Mouse (Mus musculus): ENCODE data around the gene Csta1. TPM values are rescaled to one million over a fixed set of nuclear protein-coding genes. Genes with fewer than 3 reads are reported as not detected.

Csta1 gene
- polyA plus RNA-seq, 2 experiments = 0.83 to 2.1 TPM

GRCm38 (mm10) chr16:36079916-36080315 is 51.1 kb downstream of the Csta1 start:
- Histone ChIP-seq H3K27me3 (ENCODE audit: control insufficient read depth, insufficient read depth, low read length) (no peaks in the 10 kb centered on the region), H3K27ac (replicated peaks; ENCODE audit: low read depth, low read length) (no peak overlapping the region), H3K9me3 (ENCODE audit: control insufficient read depth, low read length) (no peaks in the 10 kb centered on the region), H3K4me1 (ENCODE audit: control insufficient read depth, insufficient read depth, low read length) (no peaks in the 10 kb centered on the region), H3K4me2 (replicated peaks; ENCODE audit: low read depth, low read length, severe bottlenecking) (no peak overlapping the region), H3K9ac (ENCODE audit: low read depth, low read length, severe bottlenecking) (no peak overlapping the region), H3K4me3 (replicated peaks; ENCODE audit: low read length) (no peak overlapping the region), H3K36me3 (ENCODE audit: control insufficient read depth, insufficient read depth, low read length) (peaks cover 19% of the 10 kb centered on the region)
- ATAC-seq (ENCODE audit: low FRiP score, low read depth) (no peak), DNase-seq (ENCODE audit: low spot score) (no peak)
- 95% methylated on average over 3 of the region's 3 CpGs for WGBS
- no peak for TF ChIP-seq POLR2A (IDR thresholded peaks at IDR 0.05; ENCODE audit: borderline replicate concordance, extremely low read depth, insufficient read depth, insufficient read length)

- no peak overlapping the region for H3K27ac ChIP-seq (replicated peaks; ENCODE audit: low read depth, low read length)
- no peak overlapping the region for H3K9ac ChIP-seq (ENCODE audit: low read depth, low read length, severe bottlenecking)
- H3K27me3 ChIP-seq (ENCODE audit: control insufficient read depth, insufficient read depth, low read length) = no peaks in the 10 kb centered on the region
- H3K36me3 ChIP-seq (ENCODE audit: control insufficient read depth, insufficient read depth, low read length) = no peaks in the 10 kb centered on the region
- TF ChIP-seq POLR2A (IDR thresholded peaks at IDR 0.05; ENCODE audit: borderline replicate concordance, extremely low read depth, insufficient read depth, insufficient read length) = no peak
- peaks cover 8% of the 10 kb centered on the region for H3K4me1 ChIP-seq (ENCODE audit: control insufficient read depth, insufficient read depth, low read length)
- ATAC-seq (ENCODE audit: low FRiP score, low read depth) = no peak
- WGBS = 89% methylated on average over 3 of the region's 3 CpGs
- no peak for DNase-seq (ENCODE audit: low spot score)
- H3K4me3 ChIP-seq (replicated peaks; ENCODE audit: low read length) = no peak overlapping the region
- no peak overlapping the region for H3K4me2 ChIP-seq (replicated peaks; ENCODE audit: low read depth, low read length, severe bottlenecking)
- H3K9me3 ChIP-seq (ENCODE audit: control insufficient read depth, low read length) = no peaks in the 10 kb centered on the region
These were observed 56.3 kb downstream of the Csta1 start for GRCm38 (mm10) chr16:36074772-36075171.

- peak; percentile 21 for DNase-seq (ENCODE audit: low spot score)
- H3K4me3 ChIP-seq (replicated peaks; ENCODE audit: low read length) = peak overlapping the region; percentile 81
- H3K27ac ChIP-seq (replicated peaks; ENCODE audit: low read depth, low read length) = peak overlapping the region; percentile 90
- H3K36me3 ChIP-seq (ENCODE audit: control insufficient read depth, insufficient read depth, low read length) = 0 out of 2 replicates have a peak, but pooled peaks cover 5% of the 10 kb centered on the region
- H3K27me3 ChIP-seq (ENCODE audit: control insufficient read depth, insufficient read depth, low read length) = no peaks in the 10 kb centered on the region
- WGBS = 29% methylated on average over 8 of the region's 8 CpGs
- ATAC-seq (ENCODE audit: low FRiP score, low read depth) = no peak
- H3K9me3 ChIP-seq (ENCODE audit: control insufficient read depth, low read length) = no peaks in the 10 kb centered on the region
- peak overlapping the region; percentile 69 for H3K4me2 ChIP-seq (replicated peaks; ENCODE audit: low read depth, low read length, severe bottlenecking)
- H3K9ac ChIP-seq (ENCODE audit: low read depth, low read length, severe bottlenecking) = peak overlapping the region; percentile 59
- peaks cover 27% of the 10 kb centered on the region for H3K4me1 ChIP-seq (ENCODE audit: control insufficient read depth, insufficient read depth, low read length)
- TF ChIP-seq POLR2A (IDR thresholded peaks at IDR 0.05; ENCODE audit: borderline replicate concordance, extremely low read depth, insufficient read depth, insufficient read length) = no peak
These were observed 58.5 kb downstream of the Csta1 start for GRCm38 (mm10) chr16:36072410-36073011.

- peak; percentile 81 for TF ChIP-seq POLR2A (IDR thresholded peaks at IDR 0.05; ENCODE audit: borderline replicate concordance, extremely low read depth, insufficient read depth, insufficient read length)
These were observed 59.3 kb downstream of the Csta1 start, which contains the start of the genes Fam162a and Ccdc58 for GRCm38 (mm10) chr16:36071450-36072379. Gene Fam162a, minus strand, starts transcription at chr16:36071594. Gene Ccdc58, plus strand, starts transcription at chr16:36071685.

GRCm38 (mm10) chr16:36071071-36071449 is 60.0 kb downstream of the Csta1 start:
- Histone ChIP-seq H3K9ac (ENCODE audit: low read depth, low read length, severe bottlenecking) (peak overlapping the region; percentile 59), H3K36me3 (ENCODE audit: control insufficient read depth, insufficient read depth, low read length) (0 out of 2 replicates have a peak, but pooled peaks cover 5% of the 10 kb centered on the region), H3K4me2 (replicated peaks; ENCODE audit: low read depth, low read length, severe bottlenecking) (peak overlapping the region; percentile 69), H3K27ac (replicated peaks; ENCODE audit: low read depth, low read length) (peak overlapping the region; percentile 90), H3K4me3 (replicated peaks; ENCODE audit: low read length) (peak overlapping the region; percentile 81), H3K27me3 (ENCODE audit: control insufficient read depth, insufficient read depth, low read length) (no peaks in the 10 kb centered on the region), H3K4me1 (ENCODE audit: control insufficient read depth, insufficient read depth, low read length) (peaks cover 30% of the 10 kb centered on the region), H3K9me3 (ENCODE audit: control insufficient read depth, low read length) (no peaks in the 10 kb centered on the region)
- DNase-seq (ENCODE audit: low spot score) (no peak), ATAC-seq (ENCODE audit: low FRiP score, low read depth) (peak; percentile 35)
- TF ChIP-seq POLR2A (IDR thresholded peaks at IDR 0.05; ENCODE audit: borderline replicate concordance, extremely low read depth, insufficient read depth, insufficient read length) = no peak
- 0% methylated on average over 7 of the region's 16 CpGs for WGBS

More at GRCm38 (mm10) chr16:36071450-36072379, 59.3 kb downstream of the Csta1 start, which contains the start of the genes Fam162a and Ccdc58:
- peak within 1 kb of the TSS; percentile 81 for H3K4me3 ChIP-seq (replicated peaks; ENCODE audit: low read length)
- H3K36me3 ChIP-seq (ENCODE audit: control insufficient read depth, insufficient read depth, low read length) = 0 out of 2 replicates have a peak, but pooled peaks cover 5% of the 10 kb centered on the region
- H3K27ac ChIP-seq (replicated peaks; ENCODE audit: low read depth, low read length) = peak within 1 kb of the TSS; percentile 90
- peak; percentile 91 for DNase-seq (ENCODE audit: low spot score)
- WGBS = 1% methylated on average over 62 of the region's 81 CpGs
- H3K9ac ChIP-seq (ENCODE audit: low read depth, low read length, severe bottlenecking) = peak within 1 kb of the TSS; percentile 59
- H3K9me3 ChIP-seq (ENCODE audit: control insufficient read depth, low read length) = no peaks in the 10 kb centered on the region
- peaks cover 30% of the 10 kb centered on the region for H3K4me1 ChIP-seq (ENCODE audit: control insufficient read depth, insufficient read depth, low read length)
- peak within 1 kb of the TSS; percentile 69 for H3K4me2 ChIP-seq (replicated peaks; ENCODE audit: low read depth, low read length, severe bottlenecking)
- no peaks in the 10 kb centered on the region for H3K27me3 ChIP-seq (ENCODE audit: control insufficient read depth, insufficient read depth, low read length)
- peak; percentile 95 for ATAC-seq (ENCODE audit: low FRiP score, low read depth)

Other genes starting within 250 kb of the Csta1 start
- gene Parp9, start 192.8 kb downstream of the Csta1 start, polyA plus RNA-seq (2012; rRNA removed) = 3.5 and 4.1 TPM in 2 replicates
- gene Parp9, start 192.8 kb downstream of the Csta1 start, polyA plus RNA-seq (2014; fragmentation: Nextera tagmentation; extraction: Ambion mirVana) = 4.3 and 5.3 TPM in 2 replicates
- 1.8 and 2.0 TPM in 2 replicates for gene Dtx3l, start 192.1 kb downstream of the Csta1 start, polyA plus RNA-seq (2012; rRNA removed)
- 3.2 and 3.5 TPM in 2 replicates for gene Dtx3l, start 192.1 kb downstream of the Csta1 start, polyA plus RNA-seq (2014; fragmentation: Nextera tagmentation; extraction: Ambion mirVana)
- 14.7 and 15.4 TPM in 2 replicates for gene Kpna1, start 152.5 kb downstream of the Csta1 start, polyA plus RNA-seq (2012; rRNA removed)
- 38.7 and 39.5 TPM in 2 replicates for gene Kpna1, start 152.5 kb downstream of the Csta1 start, polyA plus RNA-seq (2014; fragmentation: Nextera tagmentation; extraction: Ambion mirVana)
- gene Wdr5b, start 90.1 kb downstream of the Csta1 start, polyA plus RNA-seq (2012; rRNA removed) = 5.2 and 6.1 TPM in 2 replicates
- gene Wdr5b, start 90.1 kb downstream of the Csta1 start, polyA plus RNA-seq (2014; fragmentation: Nextera tagmentation; extraction: Ambion mirVana) = 11.9 and 13.7 TPM in 2 replicates
- gene Fam162a, start 59.6 kb downstream of the Csta1 start, polyA plus RNA-seq (2012; rRNA removed) = 128 and 270 TPM in 2 replicates
- 474 and 497 TPM in 2 replicates for gene Fam162a, start 59.6 kb downstream of the Csta1 start, polyA plus RNA-seq (2014; fragmentation: Nextera tagmentation; extraction: Ambion mirVana)
- 47.3 and 56.2 TPM in 2 replicates for gene Ccdc58, start 59.6 kb downstream of the Csta1 start, polyA plus RNA-seq (2012; rRNA removed)
- gene Ccdc58, start 59.6 kb downstream of the Csta1 start, polyA plus RNA-seq (2014; fragmentation: Nextera tagmentation; extraction: Ambion mirVana) = 70.1 and 70.2 TPM in 2 replicates
- 1.2 and 1.8 TPM in 2 replicates for gene Stfa2l1, start 25.6 kb upstream of the Csta1 start, polyA plus RNA-seq (2012; rRNA removed)
- gene Stfa2l1, start 25.6 kb upstream of the Csta1 start, polyA plus RNA-seq (2014; fragmentation: Nextera tagmentation; extraction: Ambion mirVana) = 0.76 and 1.9 TPM in 2 replicates
- 1.7 and 3.5 TPM in 2 replicates for gene Gm5483, start 53.0 kb upstream of the Csta1 start, polyA plus RNA-seq (2012; rRNA removed)
- 0.58 and 5.1 TPM in 2 replicates for gene Gm5483, start 53.0 kb upstream of the Csta1 start, polyA plus RNA-seq (2014; fragmentation: Nextera tagmentation; extraction: Ambion mirVana)
- gene Gm5416, start 79.2 kb upstream of the Csta1 start, polyA plus RNA-seq (2012; rRNA removed) = not detected in 2 replicates
- gene Gm5416, start 79.2 kb upstream of the Csta1 start, polyA plus RNA-seq (2014; fragmentation: Nextera tagmentation; extraction: Ambion mirVana) = not detected in 2 replicates
- gene 2010005H15Rik, start 90.2 kb upstream of the Csta1 start, polyA plus RNA-seq (2012; rRNA removed) = 0.22 and 0.44 TPM in 2 replicates
- not detected in 2 replicates for gene 2010005H15Rik, start 90.2 kb upstream of the Csta1 start, polyA plus RNA-seq (2014; fragmentation: Nextera tagmentation; extraction: Ambion mirVana)
- 3.5 and 6.5 TPM in 2 replicates for gene Stfa1, start 145.7 kb upstream of the Csta1 start, polyA plus RNA-seq (2012; rRNA removed)
- 5.8 and 13.8 TPM in 2 replicates for gene Stfa1, start 145.7 kb upstream of the Csta1 start, polyA plus RNA-seq (2014; fragmentation: Nextera tagmentation; extraction: Ambion mirVana)
- not detected in 2 replicates for gene BC117090, start 203.1 kb upstream of the Csta1 start, polyA plus RNA-seq (2012; rRNA removed)
- 0.77 TPM in 1 of 2 replicates, not detected in the other for gene BC117090, start 203.1 kb upstream of the Csta1 start, polyA plus RNA-seq (2014; fragmentation: Nextera tagmentation; extraction: Ambion mirVana)
- gene BC100530, start 236.5 kb upstream of the Csta1 start, polyA plus RNA-seq (2012; rRNA removed) = 8.4 and 14.3 TPM in 2 replicates
- gene BC100530, start 236.5 kb upstream of the Csta1 start, polyA plus RNA-seq (2014; fragmentation: Nextera tagmentation; extraction: Ambion mirVana) = 25.2 and 42.7 TPM in 2 replicates